Comparison of ENCODE assay signal across 25 mouse cellular contexts in the genomic region with DNA sequence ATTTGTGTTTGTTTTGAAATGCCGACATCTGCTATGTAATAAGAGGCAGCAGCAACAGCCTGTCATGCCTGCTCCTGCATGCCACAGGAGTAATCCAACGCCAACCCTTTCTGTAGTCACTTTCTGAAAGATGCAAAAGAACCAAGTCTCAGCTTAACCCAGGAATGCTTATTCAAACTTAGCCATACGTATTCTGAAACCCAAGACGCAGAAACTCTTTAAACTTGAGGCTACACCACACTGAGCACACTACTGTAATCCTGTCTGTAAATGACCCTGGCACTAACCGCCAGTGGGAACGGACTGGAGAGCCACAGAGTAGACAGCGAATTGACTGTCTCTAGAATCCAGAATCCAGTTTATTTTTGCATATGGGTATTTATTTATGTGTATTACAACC.
DNase-seq lines count a peak whose midpoint lies in the region; ATAC-seq lines count a peak whose summit lies in the region.
"Had no signal": no experiment of that assay in that cellular context is flagged by ENCODE, and none has a peak within 500 bp of the region (broad histone marks: within the 10 kb centered on the region; RNA-seq: fewer than 3 reads in every experiment).

No protein-coding gene starts in this region.

- no peaks in the 10 kb centered on the region for H3K36me3 ChIP-seq in forebrain, embryonic 14.5 days (ENCODE audit: control insufficient read depth, insufficient read depth, low read length)
- H3K36me3 ChIP-seq in forebrain, embryonic 16.5 days (ENCODE audit: control insufficient read depth, insufficient read depth): no peaks in the 10 kb centered on the region
- no peaks in the 10 kb centered on the region for H3K36me3 ChIP-seq in kidney, embryonic 14.5 days (ENCODE audit: control insufficient read depth, insufficient read depth, low read length)
- H3K36me3 ChIP-seq in midbrain, embryonic 10.5 days: peaks cover 9% of the 10 kb centered on the region
- H3K36me3 ChIP-seq: heart, embryonic 12.5 days; neural tube, embryonic 13.5 days had no signal

- peak; percentile 46 for DNase-seq in forebrain, embryonic 14.5 days (ENCODE audit: low spot score)
- no peak for DNase-seq in kidney, adult 18-20 months
- peak; percentile 15 for DNase-seq in right cerebral cortex, adult 18-20 months
- no peak for DNase-seq in right cerebral cortex, postnatal 25 days
- DNase-seq in midbrain, embryonic 10.5 days (ENCODE audit: low spot score): no peak
- DNase-seq in layer of hippocampus, postnatal 10 days (ENCODE audit: low spot score in 2 of 2): no peak
- DNase-seq: adrenal gland, postnatal 10 days; cerebellum, adult 2 months; cerebellum, postnatal 36 days; gastrocnemius, postnatal 14 days; heart, adult 18-20 months; heart, postnatal 10 days; layer of hippocampus, adult 9-11 months; liver had no signal

- no peak for ATAC-seq in forebrain, embryonic 14.5 days
- ATAC-seq in forebrain, embryonic 16.5 days: no peak
- peak; percentile 57; the same call in 1 of the 2 replicates for ATAC-seq in kidney, embryonic 14.5 days (ENCODE audit: low FRiP score, low TSS enrichment)
- ATAC-seq: hindbrain, postnatal 0 days; intestine, postnatal 0 days; lung, postnatal 0 days; midbrain, embryonic 16.5 days had no signal

- H3K9ac ChIP-seq in forebrain, embryonic 14.5 days (ENCODE audit: low read length): no peak overlapping the region
- H3K9ac ChIP-seq in forebrain, embryonic 16.5 days (replicated peaks; ENCODE audit: low read depth, low read length): no peak overlapping the region
- no peak overlapping the region for H3K9ac ChIP-seq in kidney, embryonic 14.5 days (ENCODE audit: low read depth, low read length)
- H3K9ac ChIP-seq: heart, embryonic 12.5 days; neural tube, embryonic 13.5 days had no signal

- 64% methylated on average over 7 of the region's 7 CpGs for WGBS in forebrain, embryonic 14.5 days
- WGBS in forebrain, embryonic 16.5 days: 54% methylated on average over 7 of the region's 7 CpGs
- WGBS in kidney, embryonic 14.5 days: 45% methylated on average over 7 of the region's 7 CpGs
- WGBS in midbrain, embryonic 10.5 days: 77% methylated on average over 7 of the region's 7 CpGs

- no peak overlapping the region for H3K4me3 ChIP-seq in forebrain, embryonic 14.5 days (ENCODE audit: low read depth, low read length)
- H3K4me3 ChIP-seq in forebrain, embryonic 16.5 days (replicated peaks; ENCODE audit: low read length): no peak overlapping the region
- no peak overlapping the region for H3K4me3 ChIP-seq in kidney, embryonic 14.5 days (ENCODE audit: low read length)
- H3K4me3 ChIP-seq in midbrain, embryonic 10.5 days: no peak overlapping the region
- H3K4me3 ChIP-seq: heart, embryonic 12.5 days; left cerebral cortex, adult 2 months; myocyte; neural tube, embryonic 13.5 days had no signal

- no peak overlapping the region for H3K4me2 ChIP-seq in forebrain, embryonic 14.5 days (ENCODE audit: low read length)
- H3K4me2 ChIP-seq in forebrain, embryonic 16.5 days (ENCODE audit: low read length): no peak overlapping the region
- no peak overlapping the region; the same call in 1 of the 2 replicates for H3K4me2 ChIP-seq in kidney, embryonic 14.5 days (replicated peaks; ENCODE audit: low read depth, low read length)
- H3K4me2 ChIP-seq: heart, embryonic 12.5 days; neural tube, embryonic 13.5 days had no signal

- H3K27me3 ChIP-seq in forebrain, embryonic 14.5 days (replicated peaks; ENCODE audit: control insufficient read depth, insufficient read depth, low read length): no peaks in the 10 kb centered on the region
- no peaks in the 10 kb centered on the region for H3K27me3 ChIP-seq in forebrain, embryonic 16.5 days (replicated peaks; ENCODE audit: control insufficient read depth, insufficient read depth, low read length)
- H3K27me3 ChIP-seq in kidney, embryonic 14.5 days (ENCODE audit: control insufficient read depth, insufficient read depth, low read length): no peaks in the 10 kb centered on the region
- H3K27me3 ChIP-seq in midbrain, embryonic 10.5 days (ENCODE audit: low read depth, poor library complexity, severe bottlenecking): no peaks in the 10 kb centered on the region
- H3K27me3 ChIP-seq: heart, embryonic 12.5 days; neural tube, embryonic 13.5 days had no signal

- no peaks in the 10 kb centered on the region for H3K9me3 ChIP-seq in forebrain, embryonic 14.5 days (replicated peaks; ENCODE audit: control insufficient read depth, low read length)
- no peaks in the 10 kb centered on the region for H3K9me3 ChIP-seq in forebrain, embryonic 16.5 days (ENCODE audit: control insufficient read depth, low read length)
- H3K9me3 ChIP-seq in kidney, embryonic 14.5 days (ENCODE audit: control insufficient read depth, low read length): no peaks in the 10 kb centered on the region
- no peaks in the 10 kb centered on the region for H3K9me3 ChIP-seq in midbrain, embryonic 10.5 days (replicated peaks)
- H3K9me3 ChIP-seq: heart, embryonic 12.5 days; neural tube, embryonic 13.5 days had no signal

- no peak overlapping the region for H3K27ac ChIP-seq in forebrain, embryonic 14.5 days (ENCODE audit: low read depth, low read length)
- H3K27ac ChIP-seq in forebrain, embryonic 16.5 days (ENCODE audit: low read length): no peak overlapping the region
- H3K27ac ChIP-seq in kidney, embryonic 14.5 days (ENCODE audit: low read depth, low read length): no peak overlapping the region
- H3K27ac ChIP-seq in midbrain, embryonic 10.5 days (replicated peaks): no peak overlapping the region
- H3K27ac ChIP-seq: hindbrain, postnatal 0 days; left cerebral cortex, adult 2 months; macrophage; neural tube, embryonic 13.5 days had no signal

- H3K4me1 ChIP-seq in forebrain, embryonic 14.5 days (ENCODE audit: control insufficient read depth, insufficient read depth, low read length): peaks cover 21% of the 10 kb centered on the region
- H3K4me1 ChIP-seq in forebrain, embryonic 16.5 days (replicated peaks; ENCODE audit: control insufficient read depth, insufficient read depth, low read length): peaks cover 12% of the 10 kb centered on the region
- H3K4me1 ChIP-seq in kidney, embryonic 14.5 days (ENCODE audit: control insufficient read depth, insufficient read depth, low read length): 0 out of 2 replicates have a peak, but pooled peaks cover 7% of the 10 kb centered on the region
- H3K4me1 ChIP-seq in midbrain, embryonic 10.5 days: peaks cover 55% of the 10 kb centered on the region

Comparison
In these comparisons a context has a peak if more than half of its experiments do, and no peak if none do; other contexts are left out.
1. DNase-seq: peak in forebrain, embryonic 14.5 days (single experiment) and right cerebral cortex, adult 18-20 months (single experiment); none in kidney, adult 18-20 months (single experiment), right cerebral cortex, postnatal 25 days (single experiment), midbrain, embryonic 10.5 days (single experiment) and layer of hippocampus, postnatal 10 days (0 of 2).